Mouse (Mus musculus) embryonic stem cell, embryonic (primary cell): ENCODE data around the gene Dcpp3.
"Not testable (repeated sequence)": the region's sequence is repeated elsewhere in the genome, so short reads cannot be mapped to it uniquely, and the experiment has no call there.

Source experiments
- CTCF ChIA-PET, 4 experiments: fragments of 300-600 bp in 2 of 4; fragments of 350-600 bp in 2 of 4; sonication (Branson Sonifier 250); formaldehyde crosslinking; loops; one replicate each; lab custom pipeline; 2022; ENCODE audit warnings: inconsistent platforms in 2 of 4; lab: Charles Lee
- POLR2A ChIA-PET, 4 experiments: fragments of 300-600 bp in 2 of 4; fragments of 350-600 bp in 2 of 4; sonication (Branson Sonifier 250); formaldehyde crosslinking; loops; one replicate each; lab custom pipeline; 2022; ENCODE audit warnings: antibody characterized with exemption in 4 of 4, inconsistent platforms in 1 of 4; lab: Charles Lee

Gene Dcpp3

DNA sequence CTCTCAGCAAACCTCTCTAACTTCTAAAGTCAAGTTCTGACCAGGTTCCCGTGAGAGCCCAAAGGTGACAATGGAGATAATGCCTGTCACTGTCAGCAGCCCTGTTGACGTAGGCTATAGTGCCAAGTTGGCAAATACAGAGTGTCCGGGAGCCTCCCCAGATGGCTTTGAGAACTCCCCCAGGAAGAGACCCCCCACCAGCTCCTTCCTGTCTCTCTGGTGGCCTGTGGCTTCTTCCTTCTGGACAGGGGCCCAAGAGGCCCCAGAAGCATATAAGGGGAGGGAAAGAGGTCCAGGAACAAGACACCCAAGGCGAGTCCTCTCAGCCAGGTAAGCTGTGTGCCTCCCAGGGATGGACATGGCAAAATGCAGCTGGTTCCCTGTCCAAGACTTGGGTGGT is at the start of gene Dcpp3:
TSS of gene Dcpp3 (plus strand) at position 301 of the 400 bp plus-strand sequence.
- CTCF ChIA-PET, POLR2A ChIA-PET: not testable (repeated sequence)

DNA sequence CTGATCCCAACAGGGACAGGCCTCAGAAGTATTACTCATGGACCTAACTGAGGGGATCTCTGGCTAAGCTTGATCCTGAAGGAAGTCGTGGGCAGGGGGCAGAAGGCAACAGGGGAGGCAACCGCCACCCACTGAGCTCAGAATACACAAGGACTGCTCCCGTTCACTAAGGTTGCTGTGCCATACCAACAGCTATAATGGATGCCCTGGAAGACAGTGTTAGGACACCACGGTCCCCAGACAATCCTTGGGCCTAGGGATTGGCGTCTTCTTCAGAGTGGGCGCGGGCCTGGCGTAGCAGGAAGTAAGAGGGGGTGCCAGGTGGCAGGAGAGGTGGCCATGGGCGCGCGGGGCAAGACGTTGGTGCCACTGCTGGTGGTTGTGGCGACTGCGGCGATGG is 49.5 kb upstream of the Dcpp3 start, which contains the start of gene Prss21:
TSS of gene Prss21 (plus strand) at position 301 of the 400 bp plus-strand sequence.
- ChIA-PET POLR2A (interaction anchor here in 2 of 4 experiments (0.9 to 1.6 kb wide), 3 partner anchors 9 to 80 kb away, joined by 3 to 5 read pairs (median 3); no protein-coding TSS in a partner anchor), CTCF (interaction anchor here in 2 of 4 experiments (0.9 to 1.4 kb wide), 5 partner anchors 11 to 126 kb away, joined by 3 to 4 read pairs (median 3); partner anchors contain the start of genes Prss32 (in 1 of the 2) and Prss41 (in 1 of the 2))

DNA sequence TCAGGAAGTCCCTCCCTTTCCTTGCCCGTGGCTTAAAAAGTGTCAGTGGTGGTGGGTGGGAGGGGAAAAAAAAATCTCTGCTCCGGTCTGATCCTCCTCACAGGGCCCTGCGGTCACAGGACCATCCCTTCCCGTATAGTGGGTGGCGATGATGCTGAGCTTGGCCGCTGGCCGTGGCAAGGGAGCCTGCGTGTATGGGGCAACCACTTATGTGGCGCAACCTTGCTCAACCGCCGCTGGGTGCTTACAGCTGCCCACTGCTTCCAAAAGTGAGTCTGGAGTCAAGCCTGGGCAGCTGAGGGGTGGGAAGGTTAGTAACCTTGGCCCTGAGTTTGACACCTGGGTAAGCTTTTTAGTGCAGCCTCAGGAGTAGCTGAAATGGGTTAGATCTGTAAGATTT is 48.7 kb upstream of the Dcpp3 start:
- CTCF ChIA-PET = interaction anchor here in 3 of 4 experiments (0.5 to 2.6 kb wide), 7 partner anchors 13 to 210 kb away, joined by 3 to 9 read pairs (median 3); no protein-coding TSS in a partner anchor
- POLR2A ChIA-PET = interaction anchor here in 2 of 4 experiments (0.6 to 1.6 kb wide), 5 partner anchors 9 to 81 kb away, joined by 3 to 4 read pairs (median 3); no protein-coding TSS in a partner anchor

DNA sequence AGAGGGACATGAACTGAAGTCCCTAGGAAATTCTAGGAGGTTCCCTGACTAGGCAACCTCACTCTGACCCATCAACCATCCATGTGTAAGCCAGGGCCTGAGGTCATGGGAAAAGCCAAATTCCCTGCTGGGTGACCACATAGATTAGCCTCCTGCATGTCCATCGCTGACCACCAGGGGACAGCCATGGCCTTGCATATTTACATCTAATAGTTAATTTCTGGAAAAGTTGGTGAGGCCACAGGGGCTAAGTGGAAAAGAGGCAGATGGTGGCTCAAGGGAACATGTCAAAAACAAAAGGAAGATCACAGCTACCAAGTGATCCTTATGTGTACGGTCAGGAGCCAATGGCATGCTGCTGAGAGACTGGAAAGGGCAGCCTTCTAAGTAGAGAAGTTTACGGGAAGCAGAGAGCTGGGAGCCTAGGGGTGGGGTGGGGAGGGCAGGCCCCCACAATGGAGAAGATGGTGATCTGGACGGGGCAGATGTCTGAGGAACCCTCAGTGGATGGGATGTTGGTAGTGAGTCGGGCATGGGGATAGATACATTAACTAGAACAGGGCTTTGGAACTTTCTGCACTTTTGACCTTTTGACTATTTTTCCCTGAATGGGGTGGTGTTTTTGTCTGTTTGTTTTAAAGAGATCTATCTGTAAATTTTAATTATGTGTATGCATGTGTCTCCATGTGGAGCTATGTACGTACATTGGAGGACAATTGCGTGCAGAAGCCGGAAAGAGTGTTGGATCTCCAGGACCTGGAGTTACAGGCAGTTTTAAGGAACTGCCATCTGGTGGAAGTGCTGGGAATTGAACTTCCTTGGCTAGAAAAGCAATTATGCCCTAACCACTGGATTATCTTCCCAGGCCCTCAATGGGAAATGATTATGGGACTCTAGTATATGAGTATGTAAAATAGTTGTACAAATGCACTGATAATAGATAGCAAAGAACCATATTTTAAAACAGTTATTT is 43.1 kb upstream of the Dcpp3 start:
- POLR2A ChIA-PET = interaction anchor here in 1 of 4 experiments (0.9 kb wide), 1 partner anchor 25 kb away, joined by 3 read pairs; no protein-coding TSS in a partner anchor
- CTCF ChIA-PET = interaction anchor here in 3 of 4 experiments (0.6 to 1.7 kb wide), 9 partner anchors 8 to 97 kb away, joined by 3 to 7 read pairs (median 3); partner anchors contain the start of genes Prss32 (in 2 of the 3) and Prss41 (in 2 of the 3)

DNA sequence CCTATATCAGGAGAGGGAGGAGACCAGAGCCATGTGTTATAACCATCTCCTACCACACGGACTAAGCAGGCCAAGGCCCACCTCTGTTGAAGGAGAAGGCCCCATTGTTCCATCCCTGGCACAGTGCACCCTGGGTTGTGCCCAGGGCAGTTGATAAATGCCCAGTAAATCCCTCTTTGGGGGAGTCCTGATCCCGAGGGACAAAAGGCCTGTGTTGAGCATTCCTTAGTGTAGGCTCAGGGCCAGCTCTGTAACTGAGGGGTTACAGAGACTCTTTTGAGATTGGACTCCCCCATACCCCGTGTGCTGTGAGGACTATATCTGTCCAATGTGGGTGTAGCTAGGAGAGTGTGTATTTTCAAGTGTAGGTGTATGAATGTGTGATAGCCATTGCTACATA is 40.5 kb upstream of the Dcpp3 start:
- ChIA-PET CTCF (interaction anchor here in 2 of 4 experiments (0.5 to 1.3 kb wide), 3 partner anchors 33 to 93 kb away, joined by 3 to 5 read pairs (median 3); partner anchors contain the start of genes Prss32 (in 2 of the 2) and Prss41 (in 1 of the 2)), POLR2A (interaction anchor here in 1 of 4 experiments (0.5 to 1.5 kb wide), 2 partner anchors 48 to 199 kb away, joined by 3 to 4 read pairs; no protein-coding TSS in a partner anchor)

DNA sequence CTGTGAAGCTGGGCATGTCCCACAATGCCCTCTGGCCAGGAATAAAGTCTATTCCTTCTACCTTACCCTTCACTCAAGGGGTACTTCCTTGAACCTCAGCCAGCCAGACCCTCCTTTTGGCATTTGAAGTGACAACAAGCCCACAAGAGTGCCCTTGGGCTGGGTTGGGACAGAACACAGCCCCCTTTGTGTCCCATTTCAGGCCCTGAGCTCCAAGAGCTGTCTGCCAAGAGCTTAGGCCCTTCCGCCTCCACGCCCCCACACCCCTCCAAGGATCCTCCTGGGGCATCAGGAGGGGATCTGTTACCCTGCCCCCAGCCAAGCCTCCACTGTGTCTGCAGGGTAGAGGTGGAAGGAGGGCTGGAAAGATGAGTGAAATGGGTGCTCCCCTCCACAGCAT is 40.1 kb upstream of the Dcpp3 start:
- ChIA-PET CTCF (interaction anchor here in 2 of 4 experiments (0.5 to 1.3 kb wide), 4 partner anchors 33 to 184 kb away, joined by 3 to 6 read pairs (median 4); partner anchors contain the start of genes Prss32 (in 2 of the 2) and Prss41 (in 1 of the 2)), POLR2A (interaction anchor here in 2 of 4 experiments (0.5 to 1.5 kb wide), 3 partner anchors 8 to 166 kb away, joined by 3 to 4 read pairs (median 4); no protein-coding TSS in a partner anchor)

DNA sequence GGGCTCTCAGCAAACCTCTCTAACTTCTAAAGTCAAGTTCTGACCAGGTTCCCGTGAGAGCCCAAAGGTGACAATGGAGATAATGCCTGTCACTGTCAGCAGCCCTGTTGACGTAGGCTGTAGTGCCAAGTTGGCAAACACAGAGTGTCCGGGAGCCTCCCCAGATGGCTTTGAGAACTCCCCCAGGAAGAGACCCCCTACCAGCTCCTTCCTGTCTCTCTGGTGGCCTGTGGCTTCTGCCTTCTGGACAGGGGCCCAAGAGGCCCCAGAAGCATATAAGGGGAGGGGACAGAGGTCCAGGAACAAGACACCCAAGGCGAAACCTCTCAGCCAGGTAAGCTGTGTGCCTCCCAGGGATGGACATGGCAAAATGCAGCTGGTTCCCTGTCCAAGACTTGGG is 36.7 kb upstream of the Dcpp3 start, which contains the start of the genes Dcpp1 and Dcpp2:
TSS of gene Dcpp1 (plus strand) at position 301 of the 400 bp plus-strand sequence.
TSS of gene Dcpp2 (plus strand) at position 305 of the 400 bp plus-strand sequence.
- POLR2A ChIA-PET, CTCF ChIA-PET: not testable (repeated sequence)

DNA sequence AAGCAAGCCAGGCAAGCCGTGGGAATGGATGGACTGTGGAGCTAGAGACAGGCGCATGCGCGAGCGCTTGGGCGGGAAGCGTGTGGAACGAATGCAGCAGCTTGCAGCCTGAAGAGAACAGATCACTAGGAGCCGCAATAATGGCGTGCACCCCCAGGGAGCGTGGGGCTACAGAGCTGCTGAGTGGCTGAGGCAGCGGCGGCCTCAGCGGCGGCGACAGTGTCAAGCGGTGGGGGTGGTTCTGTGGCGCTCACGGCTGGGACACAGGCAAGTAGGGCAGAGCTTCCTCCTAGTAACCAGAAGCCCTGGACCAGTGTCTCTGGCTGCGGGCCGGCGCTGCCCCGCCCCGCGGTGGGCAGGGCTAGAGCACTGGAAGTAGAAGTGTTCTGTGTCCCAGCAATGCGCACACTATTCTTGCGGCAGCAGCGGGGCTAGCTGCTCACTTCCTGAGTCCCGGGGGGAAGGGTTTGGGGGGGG is 7.3 kb downstream of the Dcpp3 start:
- ChIA-PET POLR2A (interaction anchor here (0.5 to 1.9 kb wide), 55 partner anchors 11 to 1185 kb away, joined by 3 to 13 read pairs (median 4); partner anchors contain the start of genes Abca3 (in 2 of the 4), Prss32 (in 2 of the 4), Prss41 (in 2 of the 4) and Abca17 (in 1 of the 4)), CTCF (interaction anchor here in 3 of 4 experiments (0.6 to 1.8 kb wide), 11 partner anchors 36 to 257 kb away, joined by 3 to 9 read pairs (median 4); partner anchors contain the start of genes Prss32 (in 2 of the 3) and Prss41 (in 2 of the 3))

DNA sequence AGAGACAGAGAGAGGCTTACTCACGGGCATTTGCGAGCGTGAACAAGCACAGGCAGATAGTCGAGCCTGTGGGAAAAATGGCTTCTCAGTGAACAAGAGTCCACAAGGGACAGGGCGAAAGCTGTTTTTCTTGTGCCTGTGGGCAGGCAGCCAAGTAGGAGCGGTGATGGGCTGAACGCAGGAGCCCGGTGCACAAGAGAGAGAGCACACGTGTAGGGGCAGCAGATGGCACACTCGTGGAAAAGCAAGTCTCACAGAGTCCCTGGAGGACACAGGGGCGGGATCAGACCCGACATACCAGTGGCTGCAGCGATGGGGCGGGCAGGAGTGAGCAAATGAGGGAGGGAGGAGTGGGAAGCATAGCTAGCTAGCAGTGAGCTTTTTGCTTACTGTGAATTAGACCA is 7.8 kb downstream of the Dcpp3 start:
- CTCF ChIA-PET = interaction anchor here in 2 of 4 experiments (0.9 to 1.8 kb wide), 9 partner anchors 35 to 176 kb away, joined by 3 to 8 read pairs (median 3); partner anchors contain the start of genes Prss32 (in 2 of the 2) and Prss41 (in 2 of the 2)
- POLR2A ChIA-PET = interaction anchor here (0.6 to 1.9 kb wide), 51 partner anchors 10 to 1185 kb away, joined by 3 to 13 read pairs (median 4); partner anchors contain the start of genes Prss32 (in 2 of the 4), Prss41 (in 2 of the 4), Abca17 (in 1 of the 4) and Abca3 (in 1 of the 4)

DNA sequence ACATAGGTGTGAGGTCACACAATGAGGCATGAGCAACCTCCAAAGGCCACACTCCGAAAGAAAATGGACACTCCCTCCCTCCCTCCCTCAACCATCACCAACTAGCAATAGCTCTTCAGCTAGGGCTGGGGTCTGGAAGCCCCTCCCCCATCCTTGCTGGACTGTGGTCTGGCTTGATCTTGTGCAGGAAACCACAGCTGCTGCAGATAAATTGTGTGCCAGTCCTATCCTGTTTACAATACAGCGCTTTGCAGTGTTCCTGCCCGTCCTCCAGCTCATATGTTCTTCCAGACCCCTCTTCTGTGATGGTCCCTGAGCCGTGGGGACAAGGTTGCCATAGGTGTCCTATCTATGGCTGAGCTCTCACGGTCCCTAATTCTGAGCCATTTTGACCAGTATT is 13.9 kb downstream of the Dcpp3 start:
- CTCF ChIA-PET = interaction anchor here in 3 of 4 experiments (0.5 to 1.0 kb wide), 3 partner anchors 29 to 104 kb away, joined by 3 to 4 read pairs (median 4); no protein-coding TSS in a partner anchor
- POLR2A ChIA-PET = interaction anchor here in 1 of 4 experiments (0.6 kb wide), 1 partner anchor 240 kb away, joined by 5 read pairs; no protein-coding TSS in a partner anchor

DNA sequence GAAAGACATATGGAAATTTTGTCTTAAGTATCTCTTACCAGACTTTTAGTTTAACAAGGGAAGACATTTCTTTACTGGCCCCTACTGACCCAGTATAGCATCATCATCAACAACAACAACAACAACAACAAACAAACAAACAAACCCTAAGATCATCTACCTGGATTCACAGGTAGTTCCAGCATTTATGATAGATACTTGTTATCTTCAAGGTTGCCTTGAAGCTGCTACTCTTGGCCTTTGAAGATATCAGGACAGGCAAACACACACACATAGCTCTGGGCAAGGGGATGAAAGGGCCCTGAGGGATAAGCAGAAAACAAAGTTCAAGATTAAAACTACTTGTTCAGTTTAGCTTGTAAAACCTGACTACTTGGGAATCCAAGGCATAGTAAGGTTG is 24.1 kb downstream of the Dcpp3 start, which contains the start of gene Sbp:
TSS of gene Sbp (plus strand) at position 301 of the 400 bp plus-strand sequence.
- POLR2A ChIA-PET = no interaction called here

DNA sequence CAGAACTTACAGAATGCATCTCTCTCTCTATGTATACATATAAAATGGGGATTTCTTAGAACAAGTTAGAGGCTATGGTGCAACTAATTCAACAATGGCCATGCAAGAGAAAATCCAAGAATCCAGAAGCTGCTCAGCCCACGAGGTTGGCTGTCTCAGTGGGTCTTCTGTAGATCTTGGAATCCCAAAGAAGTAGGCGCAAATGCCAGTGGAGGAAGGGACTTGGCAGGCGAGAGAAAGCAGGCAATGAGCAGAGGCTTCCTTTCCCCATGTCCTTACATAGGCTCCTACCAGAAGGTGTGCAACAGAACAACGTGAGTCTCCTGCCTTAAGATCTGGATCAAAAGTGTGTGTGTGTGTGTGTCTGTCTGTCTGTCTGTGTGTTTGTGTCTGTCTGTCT is 30.2 kb downstream of the Dcpp3 start:
- CTCF ChIA-PET, POLR2A ChIA-PET: not testable (repeated sequence)

More for the DNA sequence above, 24.1 kb downstream of the Dcpp3 start, which contains the start of gene Sbp:
- CTCF ChIA-PET = interaction anchor here in 2 of 4 experiments (0.8 to 0.9 kb wide), 2 partner anchors 19 to 28 kb away, joined by 3 read pairs; no protein-coding TSS in a partner anchor

DNA sequence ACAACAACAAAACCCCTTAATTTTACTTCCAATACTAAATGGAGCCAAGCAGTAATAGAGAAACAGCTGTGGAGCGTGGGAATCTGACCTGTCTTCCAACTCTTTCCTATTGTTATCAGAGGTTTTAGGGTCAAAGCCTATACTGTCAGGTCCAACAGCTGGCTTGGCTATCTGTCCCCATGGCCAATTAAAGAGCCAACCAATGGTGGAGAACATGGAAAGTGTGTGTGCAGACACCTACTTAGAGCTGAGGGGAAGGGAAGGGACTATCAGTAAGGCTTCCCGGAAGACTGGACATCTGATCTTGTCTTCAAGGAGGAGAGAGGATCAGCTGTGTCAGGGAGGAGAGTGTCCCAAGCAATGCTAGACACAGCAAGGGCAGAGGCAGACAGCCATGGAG is 31.8 kb downstream of the Dcpp3 start:
- CTCF ChIA-PET = interaction anchor here in 2 of 4 experiments (0.7 to 1.5 kb wide), 3 partner anchors 11 to 192 kb away, joined by 3 to 7 read pairs (median 4); no protein-coding TSS in a partner anchor
- POLR2A ChIA-PET = no interaction called here

DNA sequence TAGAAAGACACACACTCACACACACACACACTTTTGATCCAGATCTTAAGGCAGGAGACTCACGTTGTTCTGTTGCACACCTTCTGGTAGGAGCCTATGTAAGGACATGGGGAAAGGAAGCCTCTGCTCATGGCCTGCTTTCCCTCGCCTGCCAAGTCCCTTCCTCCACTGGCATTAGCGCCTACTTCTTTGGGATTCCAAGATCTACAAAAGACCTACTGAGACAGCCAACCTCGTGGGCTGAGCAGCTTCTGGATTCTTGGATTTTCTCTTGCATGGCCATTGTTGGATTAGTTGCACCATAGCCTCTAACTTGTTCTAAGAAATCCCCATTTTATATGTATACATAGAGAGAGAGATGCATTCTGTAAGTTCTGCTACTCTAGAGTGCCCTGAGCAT is 33.6 kb downstream of the Dcpp3 start:
- CTCF ChIA-PET, POLR2A ChIA-PET: not testable (repeated sequence)

DNA sequence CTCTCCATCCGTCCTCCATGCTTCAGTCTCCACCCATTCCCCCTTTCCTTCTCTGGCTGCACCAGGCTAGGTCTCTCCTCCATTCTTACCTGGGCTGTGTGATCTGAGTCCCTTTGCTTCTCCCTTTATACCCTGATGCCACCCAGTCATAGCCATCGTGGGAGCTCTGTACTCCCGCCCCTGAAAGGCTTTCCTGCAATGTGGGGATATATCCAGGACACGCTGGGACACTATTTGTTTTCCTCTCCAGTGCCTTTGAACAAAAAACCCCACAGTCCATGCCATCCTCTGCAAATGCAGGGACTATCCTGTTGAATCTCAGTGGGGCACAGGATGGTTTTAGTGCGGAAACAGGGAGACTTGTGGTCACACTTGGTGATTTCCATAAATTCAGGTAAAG is 37.9 kb downstream of the Dcpp3 start, which contains the start of gene Sbpl:
TSS of gene Sbpl (minus strand) at position 101 of the 400 bp plus-strand sequence.
- POLR2A ChIA-PET = interaction anchor here in 1 of 4 experiments (0.6 kb wide), 1 partner anchor 84 kb away, joined by 5 read pairs; no protein-coding TSS in a partner anchor
- CTCF ChIA-PET = no interaction called here

DNA sequence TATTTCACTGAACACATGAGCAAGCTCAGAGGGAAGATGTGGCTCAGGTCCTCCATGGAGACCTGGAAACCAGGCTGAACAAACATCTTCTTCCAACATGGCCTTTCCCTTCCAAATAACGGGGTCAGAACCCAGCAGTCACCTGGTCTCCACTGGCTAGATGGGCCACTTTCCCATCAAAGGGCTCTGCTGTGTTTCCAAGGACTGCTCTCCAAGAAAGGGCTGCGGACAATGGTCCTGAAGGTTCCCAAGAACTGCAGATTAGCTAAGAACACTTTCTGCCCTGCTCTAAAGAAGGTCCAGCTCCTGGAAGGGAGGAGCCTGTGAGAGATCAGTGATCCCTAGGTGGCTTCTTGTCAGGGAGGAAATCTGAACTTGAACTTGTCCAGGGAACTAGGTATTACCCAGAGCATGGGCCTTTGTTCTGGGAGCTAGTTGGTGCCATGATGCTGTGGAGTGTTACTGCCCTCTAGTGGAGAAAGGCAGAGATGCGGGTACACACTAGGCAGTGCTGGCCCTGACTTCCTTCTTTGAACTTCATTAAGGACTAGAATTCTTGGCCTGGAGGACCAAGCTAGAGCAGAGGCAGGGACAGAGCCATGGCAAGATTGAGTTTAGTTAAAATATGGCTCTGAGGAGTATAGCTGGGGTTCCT is 43.0 kb downstream of the Dcpp3 start:
- CTCF ChIA-PET = interaction anchor here (0.5 to 6.8 kb wide), 74 partner anchors 9 to 392 kb away, joined by 3 to 78 read pairs (median 4); partner anchors contain the start of genes Prss41 (in 4 of the 4), Prss32 (in 3 of the 4), Prss30 (in 2 of the 4) and Abca3 (in 1 of the 4)
- POLR2A ChIA-PET = interaction anchor here (0.7 to 2.5 kb wide), 17 partner anchors 10 to 568 kb away, joined by 3 to 13 read pairs (median 3); partner anchors contain the start of genes Elob (in 1 of the 4), Prss32 (in 1 of the 4), Prss41 (in 1 of the 4) and Traf7 (in 1 of the 4)
